Mouse (Mus musculus): ENCODE measurements at regions not wholly inside any gene's neighbourhood (a gene's known extent, or its start where the extent isn't known, plus 50 kb on each side); places are given as distances from the start of the nearest gene placed in this dataset.
"Not testable (repeated sequence)": the region's sequence is repeated elsewhere in the genome, so short reads cannot be mapped to it uniquely, and the experiment has no call there.

DNA sequence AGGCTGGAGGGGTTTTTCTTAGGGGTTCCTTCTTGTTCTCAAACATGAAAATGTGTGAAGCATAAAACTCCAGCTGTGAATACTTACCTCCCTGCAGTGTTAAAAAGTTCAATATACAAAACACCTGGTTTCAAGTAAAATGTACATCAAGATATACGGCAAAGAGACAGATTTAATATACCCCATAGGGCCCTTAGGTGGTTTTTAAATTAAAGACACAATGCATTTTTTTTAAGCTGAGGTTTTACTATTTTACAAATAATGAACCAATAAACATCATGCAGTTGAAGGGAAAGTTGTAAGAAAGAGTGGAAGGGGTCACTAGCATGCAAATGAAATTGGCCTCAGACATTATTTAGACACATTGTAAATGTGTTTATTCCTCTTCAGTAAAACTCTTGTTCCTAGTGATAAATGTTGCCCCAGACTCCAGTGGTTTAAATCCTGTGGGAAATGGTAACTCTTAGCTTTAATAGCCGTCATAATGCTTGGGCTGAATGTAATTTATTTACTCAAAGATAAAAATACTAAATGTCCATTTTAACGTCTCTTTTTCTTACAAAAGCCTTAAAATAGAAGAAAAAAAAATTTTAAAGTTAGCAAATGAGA is 1337.9 kb downstream of the Efnb2 start:
- no peaks in the 10 kb centered on the region for H3K27me3 ChIP-seq (ENCODE audit: insufficient read depth, low read length)
- H3K4me1 ChIP-seq (replicated peaks; ENCODE audit: low read depth, low read length), result no peaks in the 10 kb centered on the region
- TF ChIP-seq CTCF (conservative IDR thresholded peaks at IDR 0.05; ENCODE audit: low read length) (no peak), POU5F1 (IDR thresholded peaks at IDR 0.05; ENCODE audit: borderline replicate concordance, low read length) (no peak), NANOG (IDR thresholded peaks at IDR 0.05; ENCODE audit: borderline replicate concordance, low read length) (no peak)
- H3K4me3 ChIP-seq (replicated peaks; ENCODE audit: low read length), result no peak overlapping the region
- no peaks in the 10 kb centered on the region for H3K9me3 ChIP-seq (ENCODE audit: low read length)
- H3K36me3 ChIP-seq (ENCODE audit: insufficient read depth, low read length), result no peaks in the 10 kb centered on the region

DNA sequence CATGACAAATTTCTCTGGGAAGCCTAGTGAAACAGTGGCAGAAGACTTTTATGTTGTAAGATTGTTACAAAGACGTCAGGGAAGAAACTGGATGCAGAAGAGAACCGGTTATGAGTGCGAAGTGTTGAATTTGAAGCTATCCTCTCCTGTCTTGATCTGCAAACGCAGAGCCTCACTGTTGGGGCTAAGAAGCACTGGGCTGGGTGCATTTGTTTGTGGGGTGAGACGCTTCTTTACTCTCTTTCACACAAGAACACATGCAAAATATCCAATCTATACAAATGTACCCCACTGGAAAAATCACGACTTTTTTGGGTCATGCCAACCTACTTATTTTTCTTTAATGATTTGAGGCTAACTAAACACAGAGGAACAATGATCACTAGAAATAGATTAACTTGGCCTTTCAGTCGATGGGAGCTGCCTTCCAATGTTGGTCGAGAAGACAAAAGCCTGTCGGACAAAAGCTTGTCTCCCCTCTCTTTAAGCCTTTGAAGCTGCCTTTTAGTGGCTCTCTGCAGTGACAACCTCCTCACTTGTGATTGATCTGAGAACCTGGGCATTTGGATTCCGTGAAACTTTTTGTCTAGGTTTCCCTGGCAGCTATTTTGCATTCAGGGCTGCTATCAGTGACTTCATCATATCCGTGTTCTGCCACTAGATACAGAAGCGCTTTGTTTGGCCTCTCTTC is 1338.5 kb downstream of the Efnb2 start:
- no peaks in the 10 kb centered on the region for H3K9me3 ChIP-seq (ENCODE audit: low read length)
- no peaks in the 10 kb centered on the region for H3K4me1 ChIP-seq (replicated peaks; ENCODE audit: low read depth, low read length)
- no peaks in the 10 kb centered on the region for H3K36me3 ChIP-seq (ENCODE audit: insufficient read depth, low read length)
- no peak for TF ChIP-seq POU5F1 (IDR thresholded peaks at IDR 0.05; ENCODE audit: borderline replicate concordance, low read length)
- TF ChIP-seq CTCF (conservative IDR thresholded peaks at IDR 0.05; ENCODE audit: low read length), result no peak
- TF ChIP-seq NANOG (IDR thresholded peaks at IDR 0.05; ENCODE audit: borderline replicate concordance, low read length), result no peak
- H3K27me3 ChIP-seq (ENCODE audit: insufficient read depth, low read length), result no peaks in the 10 kb centered on the region
- H3K4me3 ChIP-seq (replicated peaks; ENCODE audit: low read length), result no peak overlapping the region

- no peak for TF ChIP-seq CTCF (conservative IDR thresholded peaks at IDR 0.05; ENCODE audit: low read length)
- TF ChIP-seq POU5F1 (IDR thresholded peaks at IDR 0.05; ENCODE audit: borderline replicate concordance, low read length), result no peak
- no peak for TF ChIP-seq NANOG (IDR thresholded peaks at IDR 0.05; ENCODE audit: borderline replicate concordance, low read length)
- H3K4me3 ChIP-seq (replicated peaks; ENCODE audit: low read length), result no peak overlapping the region
- no peaks in the 10 kb centered on the region for H3K27me3 ChIP-seq (ENCODE audit: insufficient read depth, low read length)
- no peaks in the 10 kb centered on the region for H3K4me1 ChIP-seq (replicated peaks; ENCODE audit: low read depth, low read length)
- no peaks in the 10 kb centered on the region for H3K9me3 ChIP-seq (ENCODE audit: low read length)
- H3K36me3 ChIP-seq (ENCODE audit: insufficient read depth, low read length), result no peaks in the 10 kb centered on the region
These were observed 1344.2 kb downstream of the Efnb2 start for GRCm38 (mm10) chr8:7316806-7317355.

- Histone ChIP-seq H3K27me3 (ENCODE audit: insufficient read depth, low read length) (no peaks in the 10 kb centered on the region), H3K4me3 (replicated peaks; ENCODE audit: low read length) (no peak overlapping the region), H3K4me1 (replicated peaks; ENCODE audit: low read depth, low read length) (no peaks in the 10 kb centered on the region), H3K36me3 (ENCODE audit: insufficient read depth, low read length) (no peaks in the 10 kb centered on the region), H3K9me3 (ENCODE audit: low read length) (no peaks in the 10 kb centered on the region)
- TF ChIP-seq CTCF (conservative IDR thresholded peaks at IDR 0.05; ENCODE audit: low read length) (no peak), POU5F1 (IDR thresholded peaks at IDR 0.05; ENCODE audit: borderline replicate concordance, low read length) (no peak), NANOG (IDR thresholded peaks at IDR 0.05; ENCODE audit: borderline replicate concordance, low read length) (no peak)
These were observed 1351.8 kb downstream of the Efnb2 start for GRCm38 (mm10) chr8:7309239-7309638.

DNA sequence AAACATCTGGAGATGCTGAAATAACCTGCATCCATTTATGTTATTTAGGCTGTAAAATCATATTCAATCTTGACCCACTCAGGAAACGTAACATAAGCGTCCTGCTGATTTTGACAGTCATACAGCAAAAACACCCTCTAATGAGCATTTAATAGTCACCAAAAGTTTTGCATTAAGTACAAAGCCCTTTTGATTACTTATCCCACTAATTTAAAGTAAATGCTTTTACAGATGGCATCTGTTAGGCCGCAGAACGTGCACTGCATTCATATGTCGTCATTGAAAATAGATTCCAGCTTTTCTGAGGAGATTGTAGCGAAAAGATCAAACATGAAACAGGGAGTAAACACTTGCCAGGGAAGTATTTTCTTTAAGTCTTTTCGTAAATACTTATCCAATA is 1371.7 kb downstream of the Efnb2 start:
- TF ChIP-seq NANOG (IDR thresholded peaks at IDR 0.05; ENCODE audit: borderline replicate concordance, low read length) (no peak), POU5F1 (IDR thresholded peaks at IDR 0.05; ENCODE audit: borderline replicate concordance, low read length) (no peak), CTCF (conservative IDR thresholded peaks at IDR 0.05; ENCODE audit: low read length) (no peak)
- Histone ChIP-seq H3K27me3 (ENCODE audit: insufficient read depth, low read length) (no peaks in the 10 kb centered on the region), H3K4me3 (replicated peaks; ENCODE audit: low read length) (no peak overlapping the region), H3K36me3 (ENCODE audit: insufficient read depth, low read length) (no peaks in the 10 kb centered on the region), H3K4me1 (replicated peaks; ENCODE audit: low read depth, low read length) (no peaks in the 10 kb centered on the region), H3K9me3 (ENCODE audit: low read length) (peaks cover 4% of the 10 kb centered on the region; the same call in 1 of the 2 replicates)

DNA sequence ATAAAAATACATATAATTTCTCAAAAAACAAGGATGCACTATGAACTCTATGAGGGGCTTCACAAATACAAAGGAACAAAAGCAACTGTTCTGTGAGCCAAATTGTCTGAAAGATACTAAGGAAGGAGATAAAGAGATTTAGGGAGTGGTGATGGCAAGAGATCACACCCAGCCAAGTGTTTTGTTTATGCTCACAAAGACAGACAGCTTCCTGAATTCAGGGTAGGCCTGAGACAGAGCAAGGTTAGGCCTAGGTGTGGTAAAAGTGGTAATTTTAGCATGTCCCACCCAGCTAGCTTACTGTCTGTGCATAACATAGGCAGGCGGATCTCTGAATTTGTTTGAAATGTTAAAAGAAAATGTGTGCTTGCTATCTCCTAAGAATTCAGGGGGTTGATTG is 1374.5 kb downstream of the Efnb2 start:
- Histone ChIP-seq H3K9me3 (ENCODE audit: low read length) (peaks cover 4% of the 10 kb centered on the region; the same call in 1 of the 2 replicates), H3K4me3 (replicated peaks; ENCODE audit: low read length) (no peak overlapping the region), H3K36me3 (ENCODE audit: insufficient read depth, low read length) (no peaks in the 10 kb centered on the region), H3K27me3 (ENCODE audit: insufficient read depth, low read length) (no peaks in the 10 kb centered on the region), H3K4me1 (replicated peaks; ENCODE audit: low read depth, low read length) (no peaks in the 10 kb centered on the region)
- TF ChIP-seq NANOG (IDR thresholded peaks at IDR 0.05; ENCODE audit: borderline replicate concordance, low read length) (no peak), CTCF (conservative IDR thresholded peaks at IDR 0.05; ENCODE audit: low read length) (no peak), POU5F1 (IDR thresholded peaks at IDR 0.05; ENCODE audit: borderline replicate concordance, low read length) (no peak)

DNA sequence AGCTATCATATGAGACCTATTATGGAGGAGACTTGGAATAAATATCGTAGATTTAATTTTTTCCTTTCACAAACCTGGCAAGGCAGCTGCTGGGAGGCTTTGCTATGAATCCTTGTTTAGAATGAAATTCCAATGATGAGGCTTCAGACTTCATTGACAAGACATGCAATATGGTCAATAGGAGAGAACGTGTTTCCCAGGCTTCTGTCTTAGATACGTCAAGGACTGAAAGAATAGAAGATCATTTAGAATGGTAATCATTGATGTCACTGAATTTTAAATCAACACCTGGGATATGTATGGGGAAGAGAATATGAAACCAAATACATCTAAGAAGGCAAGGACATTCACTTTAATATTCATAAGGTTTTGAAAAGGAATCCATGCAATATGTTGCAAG is 1393.6 kb downstream of the Efnb2 start:
- Histone ChIP-seq H3K4me3 (replicated peaks; ENCODE audit: low read length) (no peak overlapping the region), H3K36me3 (ENCODE audit: insufficient read depth, low read length) (no peaks in the 10 kb centered on the region), H3K4me1 (replicated peaks; ENCODE audit: low read depth, low read length) (no peaks in the 10 kb centered on the region), H3K27me3 (ENCODE audit: insufficient read depth, low read length) (no peaks in the 10 kb centered on the region), H3K9me3 (ENCODE audit: low read length) (no peaks in the 10 kb centered on the region)
- no peak for TF ChIP-seq POU5F1 (IDR thresholded peaks at IDR 0.05; ENCODE audit: borderline replicate concordance, low read length)
- no peak for TF ChIP-seq NANOG (IDR thresholded peaks at IDR 0.05; ENCODE audit: borderline replicate concordance, low read length)

GRCm38 (mm10) chr8:7254336-7254735 is 1406.7 kb downstream of the Efnb2 start:
- not testable (repeated sequence) for H3K9me3 ChIP-seq (ENCODE audit: low read length); H3K27me3 ChIP-seq (ENCODE audit: insufficient read depth, low read length); H3K4me1 ChIP-seq (replicated peaks; ENCODE audit: low read depth, low read length); H3K4me3 ChIP-seq (replicated peaks; ENCODE audit: low read length); H3K36me3 ChIP-seq (ENCODE audit: insufficient read depth, low read length)

- H3K27me3 ChIP-seq (ENCODE audit: insufficient read depth, low read length), result no peaks in the 10 kb centered on the region
- no peaks in the 10 kb centered on the region for H3K4me1 ChIP-seq (replicated peaks; ENCODE audit: low read depth, low read length)
- no peak for TF ChIP-seq POU5F1 (IDR thresholded peaks at IDR 0.05; ENCODE audit: borderline replicate concordance, low read length)
- no peak for TF ChIP-seq CTCF (conservative IDR thresholded peaks at IDR 0.05; ENCODE audit: low read length)
- no peak for TF ChIP-seq NANOG (IDR thresholded peaks at IDR 0.05; ENCODE audit: borderline replicate concordance, low read length)
- no peak overlapping the region for H3K4me3 ChIP-seq (replicated peaks; ENCODE audit: low read length)
- H3K36me3 ChIP-seq (ENCODE audit: insufficient read depth, low read length), result no peaks in the 10 kb centered on the region
- no peaks in the 10 kb centered on the region for H3K9me3 ChIP-seq (ENCODE audit: low read length)
These were observed 1420.7 kb downstream of the Efnb2 start for GRCm38 (mm10) chr8:7240321-7240720.

Measured in E14TG2a.4 (cell line).